Mouse (Mus musculus) monocyte, adult 5-6 weeks (primary cell): ENCODE data around the gene Mrc1. TPM values are rescaled to one million over a fixed set of nuclear protein-coding genes. Genes with fewer than 3 reads are reported as not detected.

Source experiments
- total RNA-seq: library from RNA; stranded (forward); fragments of 200-1000, 200-491, 200-594 nt; gene quantifications from 3 replicates; pipeline ENCODE4 v1.2.3, GENCODE M21; 2017

Mrc1 gene
- total RNA-seq, 1 experiment from 2014 or later = 5.2 TPM

Other genes starting within 250 kb of the Mrc1 start
- gene Hacd1, start 173.3 kb upstream of the Mrc1 start, total RNA-seq = 0.53 to 3.6 TPM in 2 of 3 replicates, not detected in the other
- gene Stam, start 155.3 kb upstream of the Mrc1 start, total RNA-seq = 21.5 to 33.8 TPM (median 26.1 TPM) in 3 replicates
- gene Tmem236, start 54.9 kb upstream of the Mrc1 start, total RNA-seq = not detected in 3 replicates
- gene Slc39a12, start 158.9 kb downstream of the Mrc1 start, total RNA-seq = not detected in 3 replicates